In genomic region chr14:48053151-48053550, GRCm38 (mm10) we compare ENCODE assay signal across 25 mouse cellular contexts.
DNase-seq lines count a peak whose midpoint lies in the region; ATAC-seq and TF ChIP-seq lines count a peak whose summit lies in the region.
"Had no signal": no experiment of that assay in that cellular context is flagged by ENCODE, and none has a peak within 500 bp of the region (broad histone marks: within the 10 kb centered on the region; RNA-seq: fewer than 3 reads in every experiment).

No protein-coding gene starts in this region.

- no peaks in the 10 kb centered on the region for H3K27me3 ChIP-seq in kidney, postnatal 0 days (ENCODE audit: insufficient read depth, low read length)
- no peaks in the 10 kb centered on the region for H3K27me3 ChIP-seq in limb, embryonic 10.5 days (ENCODE audit: low read depth, poor library complexity, severe bottlenecking)
- H3K27me3 ChIP-seq: embryonic facial prominence, embryonic 12.5 days; forebrain, embryonic 12.5 days; hindbrain, embryonic 12.5 days; liver, embryonic 13.5 days had no signal

- no peaks in the 10 kb centered on the region; the same call in 1 of the 2 replicates for H3K9me3 ChIP-seq in kidney, postnatal 0 days (replicated peaks; ENCODE audit: low read length)
- no peaks in the 10 kb centered on the region for H3K9me3 ChIP-seq in limb, embryonic 10.5 days (replicated peaks)
- H3K9me3 ChIP-seq: embryonic facial prominence, embryonic 12.5 days; forebrain, embryonic 12.5 days; heart, embryonic 13.5 days; hindbrain, embryonic 12.5 days; liver, embryonic 13.5 days had no signal

- H3K27ac ChIP-seq in kidney, postnatal 0 days, result no peak overlapping the region
- H3K27ac ChIP-seq in limb, embryonic 10.5 days, result 0 out of 2 replicates have a peak overlapping the region, but pooled peaks have one; percentile 25
- H3K27ac ChIP-seq: embryonic facial prominence, embryonic 12.5 days; heart, adult 2 months; heart, embryonic 13.5 days; hindbrain, embryonic 12.5 days; liver, embryonic 13.5 days had no signal

- 24% methylated on average over 4 of the region's 4 CpGs for WGBS in kidney, postnatal 0 days
- WGBS in limb, embryonic 10.5 days, result 30% methylated on average over 4 of the region's 4 CpGs

- no peaks in the 10 kb centered on the region for H3K4me1 ChIP-seq in kidney, postnatal 0 days (replicated peaks; ENCODE audit: insufficient read depth, low read length)
- peaks cover 13% of the 10 kb centered on the region for H3K4me1 ChIP-seq in limb, embryonic 10.5 days
- H3K4me1 ChIP-seq: heart, embryonic 13.5 days; liver, embryonic 13.5 days had no signal

- TF ChIP-seq CTCF in kidney, postnatal 0 days (IDR thresholded peaks at IDR 0.05; ENCODE audit: low read depth), result no peak

- no peak for ATAC-seq in kidney, postnatal 0 days (replicated peaks; ENCODE audit: low FRiP score, low read depth)
- ATAC-seq: intestine, postnatal 0 days; midbrain, embryonic 16.5 days had no signal

- H3K36me3 ChIP-seq in kidney, postnatal 0 days (ENCODE audit: insufficient read depth, low read length), result no peaks in the 10 kb centered on the region
- no peaks in the 10 kb centered on the region for H3K36me3 ChIP-seq in limb, embryonic 10.5 days
- H3K36me3 ChIP-seq: embryonic facial prominence, embryonic 12.5 days; forebrain, embryonic 12.5 days; heart, embryonic 13.5 days; hindbrain, embryonic 12.5 days; liver, embryonic 13.5 days had no signal

- no peak overlapping the region for H3K4me2 ChIP-seq in kidney, postnatal 0 days (ENCODE audit: low read length)
- H3K4me2 ChIP-seq: embryonic facial prominence, embryonic 12.5 days; forebrain, embryonic 12.5 days; heart, embryonic 13.5 days; hindbrain, embryonic 12.5 days; liver, embryonic 13.5 days had no signal

- H3K4me3 ChIP-seq in kidney, postnatal 0 days (replicated peaks; ENCODE audit: low read depth, low read length), result no peak overlapping the region
- no peak overlapping the region for H3K4me3 ChIP-seq in limb, embryonic 10.5 days
- H3K4me3 ChIP-seq: embryonic facial prominence, embryonic 12.5 days; forebrain, embryonic 12.5 days; heart, adult 2 months; heart, embryonic 13.5 days; hindbrain, embryonic 12.5 days; liver, embryonic 13.5 days had no signal

- peak; percentile 32 for DNase-seq in kidney, postnatal 0 days (ENCODE audit: low spot score)
- DNase-seq in kidney, adult 9 months, result no peak
- DNase-seq in embryo, embryonic 10 days (ENCODE audit: low spot score), result peak; percentile 82
- DNase-seq in embryo, embryonic 11 days, result peak; percentile 70
- DNase-seq in limb, embryonic 10.5 days (ENCODE audit: low spot score), result peak; percentile 40
- DNase-seq in spleen, postnatal 4 days (ENCODE audit: low spot score in 2 of 2), result no peak
- no peak for DNase-seq in cerebellum, postnatal 4 days (ENCODE audit: low spot score in 2 of 2)
- no peak for DNase-seq in cerebellum, postnatal 14 days
- DNase-seq: adrenal gland, postnatal 10 days; cerebellum, adult 8-10 months; gastrocnemius, postnatal 14 days; heart, adult 2 months; heart, postnatal 14 days; kidney, postnatal 14 days; liver, embryonic 13.5 days; lung, adult 2 months; lung, postnatal 14 days; right cerebral cortex, postnatal 14 days; thymus, postnatal 14 days had no signal

- no peak overlapping the region for H3K9ac ChIP-seq in kidney, postnatal 0 days (ENCODE audit: low read depth, low read length)
- H3K9ac ChIP-seq: embryonic facial prominence, embryonic 12.5 days; forebrain, embryonic 12.5 days; heart, embryonic 13.5 days; hindbrain, embryonic 12.5 days; liver, embryonic 13.5 days had no signal

Comparison
In these comparisons a context has a peak if more than half of its experiments do, and no peak if none do; other contexts are left out.
1. DNase-seq: peak in kidney, postnatal 0 days (single experiment), embryo, embryonic 10 days (single experiment), embryo, embryonic 11 days (single experiment) and limb, embryonic 10.5 days (single experiment); none in kidney, adult 9 months (single experiment), spleen, postnatal 4 days (0 of 2), cerebellum, postnatal 4 days (0 of 2) and cerebellum, postnatal 14 days (0 of 2).